Mouse (Mus musculus): ENCODE measurements around the gene Dll4.

GRCm38 (mm10) chr2:119328546-119328945 lies 3.0 kb downstream of the Dll4 start:
- TF ChIP-seq CTCF (IDR thresholded peaks at IDR 0.05; ENCODE audit: control insufficient read depth, insufficient read depth, low read length) (no peak), POLR2A (IDR thresholded peaks at IDR 0.05; ENCODE audit: borderline replicate concordance, control insufficient read depth, low read depth, low read length) (no peak)
